Mouse (Mus musculus) neural tube, embryonic 12.5 days (tissue): ENCODE measurements at regions not wholly inside any gene's neighbourhood (a gene's known extent, or its start where the extent isn't known, plus 50 kb on each side); places are given as distances from the start of the nearest gene placed in this dataset.
"Not testable (repeated sequence)": the region's sequence is repeated elsewhere in the genome, so short reads cannot be mapped to it uniquely, and the experiment has no call there.

Experiments
- ATAC-seq: fragments of 200-750 bp; cut with Nextera tagmentation; 2 replicates; pipeline ENCODE4 v1.8.0; 2017; ENCODE audit warnings: low read depth, mild to moderate bottlenecking, moderate TSS enrichment, moderate library complexity; ENCODE audit not compliant: low FRiP score
- H3K27ac ChIP-seq: fragments of 300-500 bp; sonication (generic); 2 replicates; pipeline ENCODE4 v1.5.1; 2016
- H3K27me3 ChIP-seq: fragments of 300-500 bp; sonication (generic); replicated peaks from 2 replicates; pipeline ENCODE4 v1.6.1; 2016; ENCODE audit warnings: mild to moderate bottlenecking
- H3K36me3 ChIP-seq: fragments of 300-500 bp; sonication (generic); 2 replicates; pipeline ENCODE4 v1.6.1; 2016; ENCODE audit warnings: mild to moderate bottlenecking
- H3K4me1 ChIP-seq: fragments of 300-500 bp; sonication (generic); 2 replicates; pipeline ENCODE4 v1.6.1; 2016
- H3K4me2 ChIP-seq: fragments of 300-500 bp; sonication (generic); replicated peaks from 2 replicates; pipeline ENCODE4 v1.6.1; 2016; ENCODE audit warnings: mild to moderate bottlenecking
- H3K4me3 ChIP-seq: fragments of 300-500 bp; sonication (generic); 2 replicates; pipeline ENCODE4 v1.5.1; 2016
- H3K9ac ChIP-seq: fragments of 300-500 bp; sonication (generic); 2 replicates; pipeline ENCODE4 v1.6.1; 2016; ENCODE audit warnings: mild to moderate bottlenecking
- H3K9me3 ChIP-seq: fragments of 300-500 bp; sonication (generic); 2 replicates; pipeline ENCODE4 v1.6.1; 2016; ENCODE audit warnings: mild to moderate bottlenecking
- WGBS: fragments of 180-500 bp; shearing (Covaris S2); methylation state at CpG from one replicate; pipeline ENCODE4 v1.1.7; 2016; 5-methylcytosine and 5-hydroxymethylcytosine counted together

DNA sequence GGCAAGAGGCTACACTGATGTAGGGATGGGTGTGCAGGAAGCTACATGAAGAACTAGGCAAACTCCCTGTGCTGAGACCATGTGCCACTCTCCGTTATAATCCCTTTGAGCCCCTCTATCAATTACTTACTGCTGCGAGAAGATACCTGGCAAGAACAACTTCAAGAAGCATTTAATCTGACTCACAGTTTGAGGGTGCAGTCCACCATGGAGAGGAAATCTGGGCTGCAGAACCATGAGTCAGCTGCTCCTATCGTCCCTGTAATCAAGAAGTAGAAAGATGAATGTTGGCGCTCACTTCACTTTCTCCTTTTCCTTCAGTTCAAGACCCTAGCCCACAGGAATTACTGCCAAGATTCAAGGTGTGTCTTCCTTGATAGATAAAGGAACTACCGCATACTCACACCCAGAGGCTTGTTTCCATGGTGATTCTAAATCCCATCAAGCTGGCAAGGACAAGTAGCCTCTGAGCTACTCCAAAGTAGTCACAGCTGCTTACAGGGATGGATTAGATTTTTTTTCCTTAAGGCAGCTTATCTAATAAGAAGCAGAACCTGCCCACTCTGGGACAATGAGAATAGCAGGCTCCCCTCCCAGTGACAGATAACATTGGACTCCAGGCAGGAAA lies 411.0 kb upstream of the Htr2a start:
- H3K9me3 ChIP-seq = no peaks in the 10 kb centered on the region
- no peak overlapping the region for H3K9ac ChIP-seq
- no peak for ATAC-seq
- H3K4me2 ChIP-seq = no peak overlapping the region
- no peaks in the 10 kb centered on the region for H3K4me1 ChIP-seq
- 87% methylated on average over 5 of the region's 5 CpGs for WGBS
- H3K36me3 ChIP-seq = no peaks in the 10 kb centered on the region
- H3K27ac ChIP-seq = no peak overlapping the region
- no peaks in the 10 kb centered on the region for H3K27me3 ChIP-seq
- no peak overlapping the region for H3K4me3 ChIP-seq

DNA sequence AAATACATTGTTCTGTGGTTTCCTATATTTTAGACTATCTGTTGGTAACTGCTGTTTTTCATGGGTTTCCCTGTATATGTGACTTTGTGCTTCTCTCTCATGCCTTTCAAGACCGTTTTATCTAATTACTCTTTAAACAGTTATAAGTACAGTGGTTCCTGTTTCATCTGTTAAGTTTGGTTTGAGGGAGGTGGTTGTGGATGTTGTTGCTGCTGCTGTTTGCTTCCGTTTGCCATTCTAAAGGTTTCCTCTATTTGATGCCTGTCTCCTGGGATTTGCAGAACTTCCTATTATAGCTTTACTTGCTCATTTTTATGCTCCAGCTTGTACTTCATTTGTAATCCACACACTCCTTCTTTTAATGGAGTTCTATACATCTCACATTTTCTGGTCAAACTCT lies 400.4 kb upstream of the Htr2a start:
- Histone ChIP-seq H3K27me3 (no peaks in the 10 kb centered on the region), H3K9ac (no peak overlapping the region), H3K9me3 (no peaks in the 10 kb centered on the region), H3K27ac (no peak overlapping the region), H3K4me3 (no peak overlapping the region), H3K4me1 (no peaks in the 10 kb centered on the region), H3K4me2 (no peak overlapping the region), H3K36me3 (no peaks in the 10 kb centered on the region)
- no peak for ATAC-seq
- WGBS = 72% methylated on average over 2 of the region's 2 CpGs

GRCm38 (mm10) chr14:74249263-74249878 lies 391.3 kb upstream of the Htr2a start:
- no peak overlapping the region for H3K9ac ChIP-seq
- WGBS = 80% methylated on average over 5 of the region's 5 CpGs
- ATAC-seq = no peak
- no peak overlapping the region for H3K4me3 ChIP-seq
- H3K9me3 ChIP-seq = no peaks in the 10 kb centered on the region
- H3K27me3 ChIP-seq = no peaks in the 10 kb centered on the region
- no peak overlapping the region for H3K4me2 ChIP-seq
- no peak overlapping the region for H3K27ac ChIP-seq
- no peaks in the 10 kb centered on the region for H3K4me1 ChIP-seq
- no peaks in the 10 kb centered on the region for H3K36me3 ChIP-seq

- WGBS = 86% methylated on average over 2 of the region's 2 CpGs
- H3K4me2 ChIP-seq = no peak overlapping the region
- no peak overlapping the region for H3K27ac ChIP-seq
Measured at GRCm38 (mm10) chr14:74250021-74250420, 390.6 kb upstream of the Htr2a start.

DNA sequence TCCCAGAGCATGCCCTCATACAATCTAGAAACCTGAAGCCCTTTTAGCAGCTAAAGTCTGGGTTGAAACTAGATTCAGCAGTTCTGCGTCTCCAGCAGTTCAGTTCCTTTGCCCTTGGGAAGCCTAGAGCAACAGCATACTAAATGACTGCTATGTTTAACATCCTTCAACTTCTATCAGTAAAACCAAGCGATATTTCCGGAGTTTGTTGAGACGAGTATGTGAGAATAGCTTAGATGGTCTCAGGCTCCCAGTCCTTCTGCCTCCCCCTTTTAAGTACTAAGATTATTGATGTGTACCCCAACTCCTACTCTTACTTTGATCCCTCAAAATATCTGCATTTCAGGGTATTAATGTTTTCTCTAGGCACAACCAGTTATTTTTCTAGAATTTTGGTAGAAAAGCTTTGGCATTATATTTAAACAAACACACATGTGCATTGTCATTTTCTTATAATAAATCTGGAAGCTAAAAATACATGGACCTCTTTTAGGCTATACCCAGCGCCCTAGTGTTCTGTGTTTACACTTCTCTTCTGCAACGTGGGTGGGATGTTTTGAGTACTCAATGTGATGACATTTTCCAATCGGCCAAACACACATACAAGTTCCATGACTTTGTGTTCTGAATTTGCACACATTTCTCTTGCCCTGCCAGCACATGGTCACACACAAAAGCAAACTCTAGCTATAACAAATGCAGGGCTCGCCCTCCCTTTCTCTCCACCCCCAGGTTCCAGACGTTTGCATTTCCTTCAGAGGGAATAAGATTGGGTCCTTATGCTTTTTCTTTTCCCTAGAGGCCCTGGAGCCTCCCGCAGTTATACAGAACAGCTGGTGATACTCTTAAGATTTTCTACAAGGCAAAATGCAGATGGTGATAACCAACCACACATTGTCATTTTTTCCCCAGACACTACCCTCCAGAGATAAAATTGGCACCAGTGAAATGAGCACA lies 388.2 kb upstream of the Htr2a start:
- 78% methylated on average over 10 of the region's 10 CpGs for WGBS
- no peak for ATAC-seq
- Histone ChIP-seq H3K4me1 (no peaks in the 10 kb centered on the region), H3K9ac (no peak overlapping the region), H3K4me2 (no peak overlapping the region), H3K27ac (no peak overlapping the region), H3K36me3 (no peaks in the 10 kb centered on the region), H3K9me3 (no peaks in the 10 kb centered on the region), H3K4me3 (no peak overlapping the region), H3K27me3 (no peaks in the 10 kb centered on the region)

More at GRCm38 (mm10) chr14:74250021-74250420, 390.6 kb upstream of the Htr2a start:
- H3K27me3 ChIP-seq = no peaks in the 10 kb centered on the region
- no peaks in the 10 kb centered on the region for H3K36me3 ChIP-seq
- ATAC-seq = no peak
- no peaks in the 10 kb centered on the region for H3K4me1 ChIP-seq
- H3K9ac ChIP-seq = no peak overlapping the region
- no peaks in the 10 kb centered on the region for H3K9me3 ChIP-seq
- no peak overlapping the region for H3K4me3 ChIP-seq

- no peak for ATAC-seq
- no peak overlapping the region for H3K4me3 ChIP-seq
Measured at GRCm38 (mm10) chr14:74255000-74255399, 385.6 kb upstream of the Htr2a start.

GRCm38 (mm10) chr14:74259437-74259836 lies 381.2 kb upstream of the Htr2a start:
- Histone ChIP-seq H3K9me3 (no peaks in the 10 kb centered on the region), H3K9ac (no peak overlapping the region), H3K27me3 (no peaks in the 10 kb centered on the region), H3K36me3 (no peaks in the 10 kb centered on the region), H3K27ac (no peak overlapping the region), H3K4me1 (no peaks in the 10 kb centered on the region), H3K4me2 (no peak overlapping the region), H3K4me3 (no peak overlapping the region)
- no peak for ATAC-seq

More at GRCm38 (mm10) chr14:74255000-74255399, 385.6 kb upstream of the Htr2a start:
- H3K4me2 ChIP-seq = no peak overlapping the region
- no peak overlapping the region for H3K9ac ChIP-seq
- no peak overlapping the region for H3K27ac ChIP-seq
- no peaks in the 10 kb centered on the region for H3K36me3 ChIP-seq
- no peaks in the 10 kb centered on the region for H3K4me1 ChIP-seq
- no peaks in the 10 kb centered on the region for H3K9me3 ChIP-seq
- no peaks in the 10 kb centered on the region for H3K27me3 ChIP-seq

GRCm38 (mm10) chr14:74267086-74267485 lies 373.6 kb upstream of the Htr2a start:
- Histone ChIP-seq H3K27me3 (no peaks in the 10 kb centered on the region), H3K36me3 (no peaks in the 10 kb centered on the region), H3K9ac (no peak overlapping the region), H3K4me2 (no peak overlapping the region), H3K4me1 (no peaks in the 10 kb centered on the region), H3K4me3 (no peak overlapping the region), H3K9me3 (no peaks in the 10 kb centered on the region), H3K27ac (no peak overlapping the region)
- ATAC-seq = no peak
- WGBS = 78% methylated on average over 1 of the region's 1 CpGs

DNA sequence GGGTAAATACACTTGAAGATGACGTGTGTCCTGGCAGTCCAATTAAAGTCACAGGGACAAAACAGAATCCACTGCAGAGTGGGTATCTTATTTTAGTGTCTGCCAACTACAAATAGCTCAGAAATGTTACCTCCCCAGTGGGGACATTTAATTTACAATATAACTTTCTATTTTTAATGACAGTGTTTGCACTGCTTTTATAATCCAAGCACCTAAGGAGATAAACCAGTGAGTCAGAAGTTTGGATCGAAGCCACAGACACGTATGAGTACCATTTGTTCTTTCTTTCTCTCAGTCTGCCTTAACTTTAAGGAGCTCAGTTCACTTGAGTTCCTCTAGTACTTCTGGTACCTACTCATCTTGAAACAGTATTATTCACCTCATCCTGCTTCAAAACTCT lies 346.1 kb upstream of the Htr2a start:
- Histone ChIP-seq H3K36me3 (no peaks in the 10 kb centered on the region), H3K27me3 (no peaks in the 10 kb centered on the region), H3K4me2 (no peak overlapping the region), H3K9me3 (no peaks in the 10 kb centered on the region), H3K4me1 (no peaks in the 10 kb centered on the region), H3K27ac (no peak overlapping the region), H3K9ac (no peak overlapping the region), H3K4me3 (no peak overlapping the region)
- ATAC-seq = no peak
- WGBS = 90% methylated on average over 3 of the region's 3 CpGs

- no peaks in the 10 kb centered on the region for H3K4me1 ChIP-seq
- H3K27ac ChIP-seq = no peak overlapping the region
- H3K4me3 ChIP-seq = no peak overlapping the region
- H3K9me3 ChIP-seq = no peaks in the 10 kb centered on the region
- no peaks in the 10 kb centered on the region for H3K27me3 ChIP-seq
- no peaks in the 10 kb centered on the region for H3K36me3 ChIP-seq
- WGBS = 53% methylated on average over 3 of the region's 3 CpGs
- H3K4me2 ChIP-seq = no peak overlapping the region
- no peak overlapping the region for H3K9ac ChIP-seq
- peak; percentile 29; the same call in 1 of the 2 replicates for ATAC-seq
Measured at GRCm38 (mm10) chr14:74304483-74304882, 336.2 kb upstream of the Htr2a start.

DNA sequence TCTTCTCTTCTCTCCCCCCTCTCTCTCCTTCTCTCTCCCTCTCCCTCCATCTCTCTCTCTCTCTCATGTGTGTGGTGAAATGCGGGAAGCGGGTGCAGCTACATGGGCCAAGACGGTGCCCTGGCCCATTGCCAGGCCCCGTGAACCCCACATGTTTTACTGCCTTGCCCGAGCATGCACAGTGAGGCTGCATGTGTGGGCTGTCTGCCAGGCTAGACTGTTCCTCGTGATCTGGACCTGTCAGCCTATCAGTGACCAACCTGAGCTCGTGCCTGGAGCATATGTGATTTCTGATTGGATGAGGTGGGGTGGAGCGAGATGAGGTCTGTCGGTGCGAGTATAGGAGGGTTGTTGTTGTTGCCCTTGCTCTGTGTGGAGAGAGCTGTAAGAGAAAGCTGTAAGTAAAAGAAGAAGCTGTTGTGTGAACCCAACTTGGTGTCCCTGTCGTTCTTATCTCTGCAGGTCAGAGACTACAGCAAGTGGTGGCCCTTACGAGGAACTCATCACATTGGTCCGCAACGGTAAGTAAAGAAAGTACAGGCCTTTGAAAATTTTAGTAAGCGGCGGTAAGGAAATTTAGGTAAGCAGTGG lies 333.8 kb upstream of the Htr2a start:
- Histone ChIP-seq H3K4me1 (no peaks in the 10 kb centered on the region), H3K9ac (no peak overlapping the region), H3K27me3 (no peaks in the 10 kb centered on the region), H3K36me3 (no peaks in the 10 kb centered on the region), H3K4me3 (no peak overlapping the region), H3K27ac (no peak overlapping the region), H3K9me3 (no peaks in the 10 kb centered on the region), H3K4me2 (no peak overlapping the region)
- no peak for ATAC-seq
- WGBS = 91% methylated on average over 16 of the region's 16 CpGs

GRCm38 (mm10) chr14:74309451-74309850 lies 331.2 kb upstream of the Htr2a start:
- 87% methylated on average over 2 of the region's 2 CpGs for WGBS
- H3K4me3 ChIP-seq, H3K4me1 ChIP-seq, ATAC-seq, H3K4me2 ChIP-seq, H3K9me3 ChIP-seq, H3K27ac ChIP-seq, H3K9ac ChIP-seq, H3K27me3 ChIP-seq, H3K36me3 ChIP-seq: not testable (repeated sequence)
